Mouse (Mus musculus) limb, embryonic 14.5 days (tissue): ENCODE data around the gene Ube2b. TPM values are rescaled to one million over a fixed set of nuclear protein-coding genes. Genes with fewer than 3 reads are reported as not detected.

Experiments used
- ATAC-seq: fragments of 200-750 bp; cut with Nextera tagmentation; 2 replicates; pipeline ENCODE4 v1.8.0; 2017; ENCODE audit warnings: low read depth, moderate number of reproducible peaks, moderate TSS enrichment; ENCODE audit not compliant: low FRiP score
- DNase-seq: peaks from one replicate; pipeline ENCODE4 v3.0.0-alpha.2; 2015; ENCODE audit warnings: low spot score
- H3K27ac ChIP-seq: fragments of 300-500 bp; sonication (generic); replicated peaks from 2 replicates; pipeline ENCODE4 v1.5.1; 2014; ENCODE audit warnings: low read depth, mild to moderate bottlenecking, low read length, moderate library complexity, mixed read lengths
- H3K27me3 ChIP-seq: fragments of 300-500 bp; sonication (generic); 2 replicates; pipeline ENCODE4 v1.6.1; 2014; ENCODE audit warnings: low read length, mixed read lengths; ENCODE audit not compliant: control insufficient read depth, insufficient read depth
- H3K36me3 ChIP-seq: fragments of 300-500 bp; sonication (generic); 2 replicates; pipeline ENCODE4 v1.6.1; 2014; ENCODE audit warnings: mild to moderate bottlenecking, low read length, moderate library complexity, mixed read lengths; ENCODE audit not compliant: control insufficient read depth, insufficient read depth
- H3K4me1 ChIP-seq: fragments of 300-500 bp; sonication (generic); 2 replicates; pipeline ENCODE4 v1.6.1; 2014; ENCODE audit warnings: antibody characterized with exemption, low read length, mixed read lengths; ENCODE audit not compliant: control insufficient read depth, insufficient read depth
- H3K4me2 ChIP-seq: fragments of 300-500 bp; sonication (generic); replicated peaks from 2 replicates; pipeline ENCODE4 v1.6.1; 2014; ENCODE audit warnings: low read depth, mild to moderate bottlenecking, low read length, moderate library complexity; ENCODE audit not compliant: severe bottlenecking
- H3K4me3 ChIP-seq: fragments of 300-500 bp; sonication (generic); replicated peaks from 2 replicates; pipeline ENCODE4 v1.5.1; 2014; ENCODE audit warnings: low read length
- H3K9ac ChIP-seq: fragments of 300-500 bp; sonication (generic); 2 replicates; pipeline ENCODE4 v1.6.1; 2014; ENCODE audit warnings: mild to moderate bottlenecking, low read depth, low read length, moderate library complexity; ENCODE audit not compliant: severe bottlenecking
- H3K9me3 ChIP-seq: fragments of 300-500 bp; sonication (generic); 2 replicates; pipeline ENCODE4 v1.6.1; 2016; ENCODE audit warnings: low read length; ENCODE audit not compliant: control insufficient read depth
- POLR2A ChIP-seq: fragments of 200-500 bp; IDR thresholded peaks from 2 replicates; pipeline ENCODE4 v1.8.0; 2012; ENCODE audit warnings: inconsistent platforms, mild to moderate bottlenecking, moderate library complexity, borderline replicate concordance; ENCODE audit not compliant: insufficient read depth, insufficient read length; ENCODE audit errors: extremely low read depth
- WGBS: fragments of 180-500 bp; shearing (Covaris S2); extraction: QIAGEN DNeasy Blood & Tissue Kit; methylation state at CpG from one replicate; pipeline ENCODE4 v1.1.7; 2014; 5-methylcytosine and 5-hydroxymethylcytosine counted together
- polyA plus RNA-seq, 2 experiments: library from polyadenylated mRNA; depleted of rRNA in 1 of 2; stranded (reverse) in 1 of 2; unstranded in 1 of 2; fragments of >200 nt; fragmentation: Nextera tagmentation in 1 of 2; extraction: Ambion mirVana in 1 of 2; gene quantifications; 2 replicates each; pipeline versions ENCODE4 v1.2.1 to v1.2.3; 2012 to 2014

Gene Ube2b
- polyA plus RNA-seq, 2 experiments: 151 to 211 TPM

- H3K4me2 ChIP-seq: no peak overlapping the region
- H3K27ac ChIP-seq: no peak overlapping the region
- no peak for TF ChIP-seq POLR2A
- no peaks in the 10 kb centered on the region for H3K4me1 ChIP-seq
- no peaks in the 10 kb centered on the region for H3K9me3 ChIP-seq
- H3K36me3 ChIP-seq: no peaks in the 10 kb centered on the region
- H3K9ac ChIP-seq: no peak overlapping the region
- no peak overlapping the region for H3K4me3 ChIP-seq
- 72% methylated on average over 3 of the region's 3 CpGs for WGBS
- H3K27me3 ChIP-seq: no peaks in the 10 kb centered on the region
- no peak for DNase-seq
- no peak for ATAC-seq
Measured at GRCm38 (mm10) chr11:52035905-52036304, 35.3 kb upstream of the Ube2b start.

GRCm38 (mm10) chr11:52033953-52034352, 33.4 kb upstream of the Ube2b start:
- ATAC-seq (no peak), DNase-seq (no peak)
- Histone ChIP-seq H3K36me3 (no peaks in the 10 kb centered on the region), H3K4me2 (no peak overlapping the region), H3K9ac (no peak overlapping the region), H3K27ac (no peak overlapping the region), H3K4me3 (no peak overlapping the region), H3K27me3 (no peaks in the 10 kb centered on the region), H3K9me3 (no peaks in the 10 kb centered on the region), H3K4me1 (no peaks in the 10 kb centered on the region)
- WGBS: 76% methylated on average over 1 of the region's 1 CpGs
- TF ChIP-seq POLR2A: no peak

GRCm38 (mm10) chr11:52032356-52032755, 31.8 kb upstream of the Ube2b start:
- no peak overlapping the region for H3K9ac ChIP-seq
- no peak for TF ChIP-seq POLR2A
- DNase-seq: no peak
- ATAC-seq: no peak
- no peak overlapping the region for H3K4me2 ChIP-seq
- no peaks in the 10 kb centered on the region for H3K9me3 ChIP-seq
- WGBS: 53% methylated on average over 8 of the region's 8 CpGs
- no peaks in the 10 kb centered on the region for H3K4me1 ChIP-seq
- H3K4me3 ChIP-seq: no peak overlapping the region
- H3K36me3 ChIP-seq: no peaks in the 10 kb centered on the region
- no peak overlapping the region for H3K27ac ChIP-seq
- H3K27me3 ChIP-seq: no peaks in the 10 kb centered on the region

- ATAC-seq (no peak), DNase-seq (no peak)
- Histone ChIP-seq H3K4me2 (no peak overlapping the region), H3K27me3 (no peaks in the 10 kb centered on the region), H3K4me1 (no peaks in the 10 kb centered on the region), H3K9me3 (no peaks in the 10 kb centered on the region), H3K27ac (no peak overlapping the region), H3K9ac (no peak overlapping the region), H3K36me3 (no peaks in the 10 kb centered on the region), H3K4me3 (no peak overlapping the region)
- WGBS: 79% methylated on average over 9 of the region's 9 CpGs
- no peak for TF ChIP-seq POLR2A
Measured at GRCm38 (mm10) chr11:52018217-52018616, 17.7 kb upstream of the Ube2b start.

GRCm38 (mm10) chr11:52011541-52011940, 11.0 kb upstream of the Ube2b start:
- H3K27ac ChIP-seq: no peak overlapping the region
- H3K4me2 ChIP-seq: no peak overlapping the region
- DNase-seq (no peak), ATAC-seq (no peak)
- TF ChIP-seq POLR2A: no peak
- no peaks in the 10 kb centered on the region for H3K4me1 ChIP-seq
- no peak overlapping the region for H3K9ac ChIP-seq
- 90% methylated on average over 5 of the region's 5 CpGs for WGBS
- no peak overlapping the region for H3K4me3 ChIP-seq
- no peaks in the 10 kb centered on the region for H3K9me3 ChIP-seq
- no peaks in the 10 kb centered on the region for H3K36me3 ChIP-seq
- no peaks in the 10 kb centered on the region for H3K27me3 ChIP-seq

GRCm38 (mm10) chr11:52011011-52011410, 10.4 kb upstream of the Ube2b start:
- no peak for TF ChIP-seq POLR2A
- 89% methylated on average over 11 of the region's 11 CpGs for WGBS
- Histone ChIP-seq H3K9me3 (no peaks in the 10 kb centered on the region), H3K4me1 (no peaks in the 10 kb centered on the region), H3K9ac (no peak overlapping the region), H3K4me2 (no peak overlapping the region), H3K36me3 (no peaks in the 10 kb centered on the region), H3K27me3 (no peaks in the 10 kb centered on the region), H3K27ac (no peak overlapping the region), H3K4me3 (no peak overlapping the region)
- ATAC-seq: no peak
- DNase-seq: no peak
